Mouse (Mus musculus) hindbrain, embryonic 16.5 days (tissue): ENCODE measurements around the gene Gdpd1. TPM values are rescaled to one million over a fixed set of nuclear protein-coding genes. Genes with fewer than 3 reads are reported as not detected.
"Not testable (repeated sequence)": the region's sequence is repeated elsewhere in the genome, so short reads cannot be mapped to it uniquely, and the experiment has no call there.

Experiments used
- ATAC-seq: fragments of 200-750 bp; cut with Nextera tagmentation; 2 replicates; pipeline ENCODE4 v1.8.0; 2017; ENCODE audit warnings: moderate TSS enrichment, moderate library complexity
- H3K27ac ChIP-seq: fragments of 300-500 bp; sonication (generic); 2 replicates; pipeline ENCODE4 v1.5.1; 2014; ENCODE audit warnings: low read depth, mild to moderate bottlenecking, control low read depth, low read length, moderate library complexity
- H3K27me3 ChIP-seq: fragments of 300-500 bp; sonication (generic); replicated peaks from 2 replicates; pipeline ENCODE4 v1.6.1; 2014; ENCODE audit warnings: low read length; ENCODE audit not compliant: control insufficient read depth, insufficient read depth
- H3K36me3 ChIP-seq: fragments of 300-500 bp; sonication (generic); 2 replicates; pipeline ENCODE4 v1.6.1; 2014; ENCODE audit warnings: mild to moderate bottlenecking, low read length, moderate library complexity, mixed read lengths; ENCODE audit not compliant: control insufficient read depth, insufficient read depth
- H3K4me1 ChIP-seq: fragments of 300-500 bp; sonication (generic); 2 replicates; pipeline ENCODE4 v1.6.1; 2014; ENCODE audit warnings: low read depth, low read length; ENCODE audit not compliant: control insufficient read depth, insufficient read depth
- H3K4me2 ChIP-seq: fragments of 300-500 bp; sonication (generic); 2 replicates; pipeline ENCODE4 v1.6.1; 2014; ENCODE audit warnings: mild to moderate bottlenecking, low read length, control low read depth, moderate library complexity
- H3K4me3 ChIP-seq: fragments of 300-500 bp; sonication (generic); 2 replicates; pipeline ENCODE4 v1.5.1; 2014; ENCODE audit warnings: mild to moderate bottlenecking, low read length, control low read depth, moderate library complexity
- H3K9ac ChIP-seq: fragments of 300-500 bp; sonication (generic); 2 replicates; pipeline ENCODE4 v1.6.1; 2014; ENCODE audit warnings: low read depth, mild to moderate bottlenecking, control low read depth, low read length, moderate library complexity
- H3K9me3 ChIP-seq: fragments of 300-500 bp; sonication (generic); 2 replicates; pipeline ENCODE4 v1.6.1; 2014; ENCODE audit warnings: mild to moderate bottlenecking, low read length, moderate library complexity; ENCODE audit not compliant: control insufficient read depth
- WGBS: fragments of 180-500 bp; shearing (Covaris S2); extraction: QIAGEN DNeasy Blood & Tissue Kit; methylation state at CpG from one replicate; pipeline ENCODE4 v1.1.7; 2014; 5-methylcytosine and 5-hydroxymethylcytosine counted together
- polyA plus RNA-seq: library from polyadenylated mRNA; unstranded; fragments of >200 nt; fragmentation: Nextera tagmentation; extraction: Ambion mirVana; gene quantifications from 2 replicates; pipeline ENCODE4 v1.2.1, GENCODE M21; 2015

Gdpd1 gene
- polyA plus RNA-seq, 1 experiment from 2014 or later: 165 TPM

GRCm38 (mm10) chr11:87085461-87085860, 11.6 kb upstream of the Gdpd1 start:
- H3K9ac ChIP-seq: no peak overlapping the region; the same call in 1 of the 2 replicates
- 92% methylated on average over 13 of the region's 13 CpGs for WGBS

GRCm38 (mm10) chr11:87083712-87084111, 9.8 kb upstream of the Gdpd1 start:
- no peak for ATAC-seq
- H3K9me3 ChIP-seq: no peaks in the 10 kb centered on the region
- peaks cover 20% of the 10 kb centered on the region for H3K36me3 ChIP-seq
- peaks cover 24% of the 10 kb centered on the region for H3K4me1 ChIP-seq
- no peak overlapping the region for H3K27ac ChIP-seq
- H3K27me3 ChIP-seq: no peaks in the 10 kb centered on the region
- 70% methylated on average over 1 of the region's 1 CpGs for WGBS
- H3K4me3 ChIP-seq: no peak overlapping the region
- H3K4me2 ChIP-seq: no peak overlapping the region
- no peak overlapping the region for H3K9ac ChIP-seq

More at GRCm38 (mm10) chr11:87085461-87085860, 11.6 kb upstream of the Gdpd1 start:
- peaks cover 10% of the 10 kb centered on the region for H3K36me3 ChIP-seq
- peak overlapping the region; percentile 78 for H3K4me3 ChIP-seq
- peak overlapping the region; percentile 91 for H3K4me2 ChIP-seq
- H3K9me3 ChIP-seq: no peaks in the 10 kb centered on the region
- no peak overlapping the region for H3K27ac ChIP-seq
- H3K27me3 ChIP-seq: no peaks in the 10 kb centered on the region
- no peak for ATAC-seq
- H3K4me1 ChIP-seq: peaks cover 24% of the 10 kb centered on the region

- 0% methylated on average over 24 of the region's 24 CpGs for WGBS
- Histone ChIP-seq H3K4me1 (peaks cover 22% of the 10 kb centered on the region), H3K27me3 (no peaks in the 10 kb centered on the region), H3K4me3 (peak overlapping the region; percentile 83), H3K4me2 (peak overlapping the region; percentile 72), H3K36me3 (peaks cover 12% of the 10 kb centered on the region), H3K27ac (peak overlapping the region; percentile 91), H3K9me3 (no peaks in the 10 kb centered on the region), H3K9ac (peak overlapping the region; percentile 92)
- peak; percentile 79 for ATAC-seq
Measured at GRCm38 (mm10) chr11:87073343-87073865, 458 bp downstream of the Gdpd1 start.

- H3K36me3 ChIP-seq: peaks cover 16% of the 10 kb centered on the region
- ATAC-seq: no peak
Measured at GRCm38 (mm10) chr11:87062087-87062486, 11.8 kb downstream of the Gdpd1 start.

GRCm38 (mm10) chr11:87060410-87060809, 13.5 kb downstream of the Gdpd1 start:
- Histone ChIP-seq H3K9ac (no peak overlapping the region), H3K4me1 (no peaks in the 10 kb centered on the region), H3K4me3 (no peak overlapping the region), H3K9me3 (no peaks in the 10 kb centered on the region), H3K27me3 (no peaks in the 10 kb centered on the region), H3K27ac (no peak overlapping the region), H3K4me2 (no peak overlapping the region), H3K36me3 (peaks cover 25% of the 10 kb centered on the region)
- 100% methylated on average over 2 of the region's 2 CpGs for WGBS
- ATAC-seq: no peak

More at GRCm38 (mm10) chr11:87062087-87062486, 11.8 kb downstream of the Gdpd1 start:
- no peak overlapping the region for H3K9ac ChIP-seq
- H3K9me3 ChIP-seq: no peaks in the 10 kb centered on the region
- H3K27ac ChIP-seq: no peak overlapping the region
- no peaks in the 10 kb centered on the region for H3K27me3 ChIP-seq
- WGBS: 79% methylated on average over 3 of the region's 3 CpGs
- H3K4me3 ChIP-seq: no peak overlapping the region
- no peak overlapping the region for H3K4me2 ChIP-seq
- H3K4me1 ChIP-seq: no peaks in the 10 kb centered on the region

GRCm38 (mm10) chr11:87056286-87056685, 17.6 kb downstream of the Gdpd1 start:
- no peak overlapping the region for H3K4me2 ChIP-seq
- peaks cover 28% of the 10 kb centered on the region for H3K36me3 ChIP-seq
- H3K9ac ChIP-seq: no peak overlapping the region
- no peak overlapping the region for H3K27ac ChIP-seq
- no peak overlapping the region for H3K4me3 ChIP-seq
- 93% methylated on average over 6 of the region's 6 CpGs for WGBS
- no peak for ATAC-seq
- no peaks in the 10 kb centered on the region for H3K9me3 ChIP-seq
- no peaks in the 10 kb centered on the region for H3K4me1 ChIP-seq
- H3K27me3 ChIP-seq: no peaks in the 10 kb centered on the region

- not testable (repeated sequence) for ATAC-seq, H3K4me2 ChIP-seq, H3K9me3 ChIP-seq, H3K4me1 ChIP-seq, H3K9ac ChIP-seq, H3K27me3 ChIP-seq, H3K27ac ChIP-seq, H3K4me3 ChIP-seq
- 98% methylated on average over 7 of the region's 7 CpGs for WGBS
- H3K36me3 ChIP-seq: peaks cover 30% of the 10 kb centered on the region
Measured at GRCm38 (mm10) chr11:87048900-87049299, 25.0 kb downstream of the Gdpd1 start.

GRCm38 (mm10) chr11:87046968-87047367, 26.9 kb downstream of the Gdpd1 start:
- ATAC-seq: no peak
- 89% methylated on average over 5 of the region's 5 CpGs for WGBS
- H3K9ac ChIP-seq: no peak overlapping the region
- H3K9me3 ChIP-seq: no peaks in the 10 kb centered on the region
- H3K4me1 ChIP-seq: no peaks in the 10 kb centered on the region
- no peak overlapping the region for H3K27ac ChIP-seq
- H3K4me2 ChIP-seq: no peak overlapping the region
- H3K36me3 ChIP-seq: peaks cover 37% of the 10 kb centered on the region
- H3K27me3 ChIP-seq: no peaks in the 10 kb centered on the region
- no peak overlapping the region for H3K4me3 ChIP-seq

- Histone ChIP-seq H3K27ac (no peak overlapping the region), H3K36me3 (peaks cover 44% of the 10 kb centered on the region), H3K4me1 (no peaks in the 10 kb centered on the region), H3K27me3 (no peaks in the 10 kb centered on the region), H3K9ac (no peak overlapping the region), H3K4me2 (no peak overlapping the region), H3K9me3 (no peaks in the 10 kb centered on the region), H3K4me3 (no peak overlapping the region)
- WGBS: 89% methylated on average over 3 of the region's 3 CpGs
- no peak for ATAC-seq
Measured at GRCm38 (mm10) chr11:87043052-87043451, 30.8 kb downstream of the Gdpd1 start.
